Mouse (Mus musculus) small intestine, adult 2 months (tissue): ENCODE measurements around the gene Zfpm1.

Experiments
- CTCF ChIP-seq: fragments of 200-500 bp; IDR thresholded peaks from 2 replicates; pipeline ENCODE4 v1.5.1; 2012; ENCODE audit warnings: low read depth, mild to moderate bottlenecking, control low read depth, inconsistent platforms, low read length, moderate library complexity, mixed read lengths; ENCODE audit not compliant: insufficient replicate concordance, insufficient read length; ENCODE audit errors: extremely low read depth
- POLR2A ChIP-seq: fragments of 200-500 bp; IDR thresholded peaks from 2 replicates; pipeline ENCODE4 v1.6.1; 2012; ENCODE audit warnings: low read depth, mild to moderate bottlenecking, control low read depth, inconsistent platforms, low read length, moderate library complexity

DNA sequence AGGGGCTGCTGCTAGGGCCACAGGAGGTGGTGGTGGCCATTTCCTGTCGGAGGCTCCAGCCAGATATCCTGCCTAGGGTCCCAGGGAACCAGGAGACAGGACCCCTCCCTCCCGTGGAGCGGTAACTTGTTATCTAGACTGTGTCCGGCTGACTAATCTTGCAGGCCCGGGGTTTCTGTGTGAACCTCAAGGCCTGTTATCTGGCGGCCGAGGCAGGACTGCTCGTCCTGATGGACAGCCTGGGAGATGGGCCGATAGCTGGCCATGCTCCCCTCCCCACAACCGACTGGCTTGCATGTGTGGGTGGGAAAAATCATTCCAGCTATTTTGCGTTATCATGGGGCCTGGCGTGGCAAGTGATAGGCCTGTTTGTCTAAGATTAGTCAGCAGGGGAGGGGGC lies 31.4 kb downstream of the Zfpm1 start:
- TF ChIP-seq CTCF (no peak), POLR2A (no peak)
